Mouse (Mus musculus): Measurements from ENCODE around the gene Svs3a. TPM values are rescaled to one million over a fixed set of nuclear protein-coding genes. Genes with fewer than 3 reads are reported as not detected.
"Not testable (repeated sequence)": the region's sequence is repeated elsewhere in the genome, so short reads cannot be mapped to it uniquely, and the experiment has no call there.

Svs3a gene
- polyA plus RNA-seq (2012) = not detected in 2 replicates

DNA sequence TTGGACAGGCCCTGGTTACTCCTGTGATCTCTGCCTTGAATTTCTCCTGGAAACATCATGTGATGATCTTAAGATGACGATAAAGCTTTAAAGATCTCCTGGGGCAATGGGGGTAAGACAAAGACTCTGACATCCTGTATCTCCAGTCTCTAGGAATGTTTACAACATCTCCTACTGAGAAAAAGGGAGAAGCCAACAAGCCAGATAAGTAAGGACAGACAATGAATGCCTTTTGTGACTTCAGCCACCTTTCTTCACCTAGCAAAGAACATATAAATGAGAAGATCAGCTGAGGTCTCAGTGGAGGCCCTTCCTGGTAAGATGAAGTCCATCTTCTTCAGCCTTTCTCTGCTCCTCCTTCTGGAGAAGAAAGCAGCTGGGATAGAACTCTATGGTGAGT lies at the start of gene Svs3a:
Gene Svs3a (plus strand): TSS at position 301 of the 400 bp plus-strand sequence.
- not testable (repeated sequence) for TF ChIP-seq GATA1 (IDR thresholded peaks at IDR 0.05; ENCODE audit: low read length)

DNA sequence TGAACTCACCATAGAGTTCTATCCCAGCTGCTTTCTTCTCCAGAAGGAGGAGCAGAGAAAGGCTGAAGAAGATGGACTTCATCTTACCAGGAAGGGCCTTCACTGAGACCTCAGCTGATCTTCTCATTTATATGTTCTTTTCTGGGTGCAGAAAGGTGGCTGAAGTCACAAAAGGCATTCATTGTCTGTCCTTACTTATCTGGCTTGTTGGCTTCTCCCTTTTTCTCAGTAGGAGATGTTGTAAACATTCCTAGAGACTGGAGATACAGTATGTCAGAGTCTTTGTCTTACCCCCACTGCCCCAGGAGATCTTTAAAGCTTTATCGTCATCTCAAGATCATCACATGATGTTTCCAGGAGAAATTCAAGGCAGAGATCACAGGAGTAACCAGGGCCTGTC lies 32.5 kb upstream of the Svs3a start, which contains the start of gene Svs3b:
Gene Svs3b (minus strand): TSS at position 101 of the 400 bp plus-strand sequence.
- not testable (repeated sequence) for TF ChIP-seq GATA1 (IDR thresholded peaks at IDR 0.05; ENCODE audit: low read length)

DNA sequence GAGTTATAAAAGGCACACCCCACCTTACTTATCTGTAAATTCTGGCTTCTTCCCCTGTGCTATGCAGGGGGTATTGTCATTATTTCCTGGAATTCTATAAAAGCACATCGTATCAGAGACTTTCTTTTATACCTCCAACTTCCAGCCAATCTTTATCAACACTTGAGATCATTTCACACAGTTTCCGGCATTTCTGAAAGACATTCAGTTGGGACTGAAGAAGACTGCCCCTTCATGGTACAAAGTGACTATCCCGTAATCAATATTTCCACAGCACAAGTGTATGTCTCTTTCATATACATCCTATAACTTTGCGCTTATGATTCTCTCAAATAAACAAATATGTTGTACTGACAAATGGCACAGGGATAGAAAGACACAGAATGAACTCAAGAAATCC lies 10.7 kb upstream of the Svs3a start, which contains the start of gene Svs4:
Gene Svs4 (minus strand): TSS at position 101 of the 400 bp plus-strand sequence.
- TF ChIP-seq GATA1 (IDR thresholded peaks at IDR 0.05; ENCODE audit: low read length) = no peak

DNA sequence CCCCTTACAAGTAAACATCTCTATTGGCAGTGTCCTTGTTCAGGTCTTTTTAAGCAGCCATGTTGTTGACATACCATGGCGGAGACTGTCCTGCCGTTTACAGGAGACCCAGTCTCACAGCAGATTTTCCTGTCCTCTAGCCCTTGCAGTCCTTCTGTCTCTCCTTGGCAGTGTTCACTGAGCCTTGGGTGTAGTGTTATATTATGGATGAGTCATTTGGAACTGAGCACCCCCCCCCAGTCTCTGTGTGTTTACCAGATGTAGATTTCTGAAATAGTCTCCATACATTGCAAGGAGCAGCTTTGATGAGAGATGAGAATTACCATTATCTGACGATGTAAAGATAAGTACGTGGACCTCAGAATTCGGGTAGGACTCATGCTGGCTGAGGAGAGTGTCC lies 23.5 kb downstream of the Svs3a start:
- TF ChIP-seq GATA1 (IDR thresholded peaks at IDR 0.05; ENCODE audit: low read length) = no peak

DNA sequence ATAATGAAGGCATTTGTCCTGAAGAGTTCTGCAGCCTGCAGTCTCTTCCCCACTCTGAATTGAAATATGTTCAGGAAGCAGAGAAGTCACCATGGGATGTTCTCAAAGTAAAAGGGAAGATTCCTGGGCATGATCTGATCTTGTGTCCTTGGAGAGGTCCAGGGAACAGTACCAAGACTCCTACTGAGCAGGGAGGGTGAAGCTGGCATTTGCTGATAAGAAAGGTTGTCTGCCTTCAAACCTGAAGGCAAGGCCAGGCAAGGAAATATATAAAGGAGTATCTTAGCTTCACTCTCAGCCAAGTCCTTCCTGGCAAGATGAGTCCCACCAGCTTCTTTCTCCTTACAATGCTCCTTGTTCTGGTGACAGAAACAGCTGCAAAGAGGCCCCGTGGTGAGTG lies 27.4 kb downstream of the Svs3a start, which contains the start of gene Svs6:
Gene Svs6 (plus strand): TSS at position 301 of the 400 bp plus-strand sequence.
- not testable (repeated sequence) for TF ChIP-seq GATA1 (IDR thresholded peaks at IDR 0.05; ENCODE audit: low read length)

- no peak for TF ChIP-seq GATA1 (IDR thresholded peaks at IDR 0.05; ENCODE audit: low read length)
Measured at GRCm38 (mm10) chr2:164320983-164321382, 31.9 kb downstream of the Svs3a start.

- TF ChIP-seq GATA1 (IDR thresholded peaks at IDR 0.05; ENCODE audit: low read length) = not testable (repeated sequence)
Measured at GRCm38 (mm10) chr2:164332440-164332839, 43.4 kb downstream of the Svs3a start, which contains the start of gene Svs5. Gene Svs5, plus strand, starts transcription at chr2:164332740.

Other genes starting within 250 kb of the Svs3a start
- 38.3 and 60.7 TPM in 2 replicates for gene Stk4, start 218.9 kb upstream of the Svs3a start, polyA plus RNA-seq (2012)
- 27.7 and 33.2 TPM in 2 replicates for gene Tomm34, start 218.1 kb upstream of the Svs3a start, polyA plus RNA-seq (2012)
- gene Kcns1, start 118.2 kb upstream of the Svs3a start, polyA plus RNA-seq (2012) = not detected in 2 replicates
- gene Wfdc5, start 106.5 kb upstream of the Svs3a start, polyA plus RNA-seq (2012) = not detected in 2 replicates
- gene Wfdc12, start 98.7 kb upstream of the Svs3a start, polyA plus RNA-seq (2012) = not detected in 2 replicates
- not detected in 2 replicates for gene Wfdc15a, start 89.1 kb upstream of the Svs3a start, polyA plus RNA-seq (2012)
- gene Wfdc15b, start 67.6 kb upstream of the Svs3a start, polyA plus RNA-seq (2012) = not detected in 2 replicates
- gene Svs2, start 50.8 kb upstream of the Svs3a start, polyA plus RNA-seq (2012) = not detected in 2 replicates
- not detected in 2 replicates for gene Svs3b, start 32.6 kb upstream of the Svs3a start, polyA plus RNA-seq (2012)
- gene Svs4, start 10.8 kb upstream of the Svs3a start, polyA plus RNA-seq (2012) = not detected in 2 replicates
- gene Svs6, start 27.5 kb downstream of the Svs3a start, polyA plus RNA-seq (2012) = not detected in 2 replicates
- gene Svs5, start 43.5 kb downstream of the Svs3a start, polyA plus RNA-seq (2012) = not detected in 2 replicates
- not detected in 2 replicates for gene Slpi, start 99.8 kb downstream of the Svs3a start, polyA plus RNA-seq (2012)
- gene Rbpjl, start 113.9 kb downstream of the Svs3a start, polyA plus RNA-seq (2012) = not detected in 2 replicates
- not detected in 2 replicates for gene Matn4, start 115.9 kb downstream of the Svs3a start, polyA plus RNA-seq (2012)
- not detected in 2 replicates for gene Sdc4, start 154.6 kb downstream of the Svs3a start, polyA plus RNA-seq (2012)
- 219 and 244 TPM in 2 replicates for gene Sys1, start 167.7 kb downstream of the Svs3a start, polyA plus RNA-seq (2012)
- 8.1 and 9.4 TPM in 2 replicates for gene Gm20458, start 171.7 kb downstream of the Svs3a start, polyA plus RNA-seq (2012)
- not detected in 2 replicates for gene Trp53tg5, start 184.5 kb downstream of the Svs3a start, polyA plus RNA-seq (2012)
- 25.2 and 30.2 TPM in 2 replicates for gene Dbndd2, start 196.8 kb downstream of the Svs3a start, polyA plus RNA-seq (2012)
- 118 and 139 TPM in 2 replicates for gene Pigt, start 208.3 kb downstream of the Svs3a start, polyA plus RNA-seq (2012)

Measured in G1E-ER4 (cell line).